Mouse (Mus musculus): ENCODE results near the gene Btg1. TPM values are rescaled to one million over a fixed set of nuclear protein-coding genes. Genes with fewer than 3 reads are reported as not detected.

Gene Btg1
- total RNA-seq, 2 experiments from 2014 or later = 13.2 to 15.5 TPM

GRCm38 (mm10) chr10:96628100-96628912 is 11.5 kb downstream of the Btg1 start:
- intact Hi-C loops (cut with DNase I) = no loop called here
- DNase-seq = no peak

GRCm38 (mm10) chr10:96628913-96629199 is 12.1 kb downstream of the Btg1 start:
- intact Hi-C loops (cut with DNase I) = no loop called here
- no peak for DNase-seq

GRCm38 (mm10) chr10:96630110-96630509 is 13.3 kb downstream of the Btg1 start:
- DNase-seq = no peak
- intact Hi-C loops (cut with DNase I) = no loop called here

- intact Hi-C loops (cut with DNase I) = no loop called here
- DNase-seq = no peak
These were observed 14.4 kb downstream of the Btg1 start for GRCm38 (mm10) chr10:96631066-96631711.

GRCm38 (mm10) chr10:96632271-96633144 is 15.7 kb downstream of the Btg1 start:
- intact Hi-C loops (cut with DNase I) = no loop called here
- DNase-seq = no peak

- intact Hi-C loops (cut with DNase I) = no loop called here
- DNase-seq = no peak
These were observed 16.3 kb downstream of the Btg1 start for GRCm38 (mm10) chr10:96633145-96633516.

GRCm38 (mm10) chr10:96635472-96635871 is 18.7 kb downstream of the Btg1 start:
- DNase-seq = no peak
- intact Hi-C loops (cut with DNase I) = no loop called here

GRCm38 (mm10) chr10:96638477-96638876 is 21.7 kb downstream of the Btg1 start:
- no peak for DNase-seq
- intact Hi-C loops (cut with DNase I) = no loop called here

- no peak for DNase-seq
- intact Hi-C loops (cut with DNase I) = no loop called here
These were observed 25.2 kb downstream of the Btg1 start for GRCm38 (mm10) chr10:96642014-96642413.

- intact Hi-C loops (cut with DNase I) = no loop called here
- no peak for DNase-seq
These were observed 25.9 kb downstream of the Btg1 start for GRCm38 (mm10) chr10:96642751-96643150.

GRCm38 (mm10) chr10:96645183-96645582 is 28.4 kb downstream of the Btg1 start:
- intact Hi-C loops (cut with DNase I) = no loop called here
- no peak for DNase-seq

- intact Hi-C loops (cut with DNase I) = no loop called here
- DNase-seq = no peak
These were observed 29.4 kb downstream of the Btg1 start for GRCm38 (mm10) chr10:96646024-96646866.

- intact Hi-C loops (cut with DNase I) = no loop called here
- DNase-seq = no peak
These were observed 30.2 kb downstream of the Btg1 start for GRCm38 (mm10) chr10:96646867-96647462.

- intact Hi-C loops (cut with DNase I) = no loop called here
- no peak for DNase-seq
These were observed 31.4 kb downstream of the Btg1 start for GRCm38 (mm10) chr10:96648161-96648561.

GRCm38 (mm10) chr10:96649524-96649923 is 32.7 kb downstream of the Btg1 start:
- no peak for DNase-seq
- intact Hi-C loops (cut with DNase I) = no loop called here

GRCm38 (mm10) chr10:96652372-96652771 is 35.6 kb downstream of the Btg1 start:
- no peak for DNase-seq
- intact Hi-C loops (cut with DNase I) = no loop called here

GRCm38 (mm10) chr10:96653030-96653429 is 36.2 kb downstream of the Btg1 start:
- no peak for DNase-seq
- intact Hi-C loops (cut with DNase I) = no loop called here

- intact Hi-C loops (cut with DNase I) = no loop called here
- no peak for DNase-seq
These were observed 37.3 kb downstream of the Btg1 start for GRCm38 (mm10) chr10:96654079-96654478.

GRCm38 (mm10) chr10:96654576-96654975 is 37.8 kb downstream of the Btg1 start:
- intact Hi-C loops (cut with DNase I) = no loop called here
- no peak for DNase-seq

GRCm38 (mm10) chr10:96655066-96655465 is 38.3 kb downstream of the Btg1 start:
- DNase-seq = no peak
- intact Hi-C loops (cut with DNase I) = no loop called here
